Mouse (Mus musculus) T-helper 1 cell (primary cell): ENCODE measurements around the gene Gng13.
"Not testable (repeated sequence)": the region's sequence is repeated elsewhere in the genome, so short reads cannot be mapped to it uniquely, and the experiment has no call there.

ENCODE experiments used
- in situ Hi-C: fragments of 300-600 bp; cut with MboI, MseI; formaldehyde crosslinking; loops from one replicate; pipeline ENCODE4 v1.15.1; 2025; ENCODE audit warnings: high pct_unique_total_duplicates

Gene Gng13

GRCm38 (mm10) chr17:25728009-25728270 is 11.0 kb downstream of the Gng13 start:
- in situ Hi-C loops, result no loop called here

- in situ Hi-C loops, result no loop called here
Measured at GRCm38 (mm10) chr17:25732082-25732481, 15.1 kb downstream of the Gng13 start.

- in situ Hi-C loops, result loop anchor here (5.0 kb wide), 1 partner anchor 67 kb away; no protein-coding TSS in a partner anchor
Measured at GRCm38 (mm10) chr17:25735246-25735645, 18.3 kb downstream of the Gng13 start.

GRCm38 (mm10) chr17:25735745-25736144 is 18.8 kb downstream of the Gng13 start, which contains the start of gene Mslnl:
Gene Mslnl, plus strand, starts transcription at chr17:25736042.
- in situ Hi-C loops, result loop anchor here (5.0 kb wide), 1 partner anchor 67 kb away; no protein-coding TSS in a partner anchor

- in situ Hi-C loops, result loop anchor here (5.0 kb wide), 1 partner anchor 63 kb away; no protein-coding TSS in a partner anchor
Measured at GRCm38 (mm10) chr17:25738861-25739260, 21.9 kb downstream of the Gng13 start.

GRCm38 (mm10) chr17:25741471-25741870 is 24.5 kb downstream of the Gng13 start:
- in situ Hi-C loops, result not testable (repeated sequence)

- in situ Hi-C loops, result no loop called here
Measured at GRCm38 (mm10) chr17:25743831-25744230, 26.9 kb downstream of the Gng13 start.

GRCm38 (mm10) chr17:25744311-25744710 is 27.3 kb downstream of the Gng13 start:
- in situ Hi-C loops, result no loop called here

- in situ Hi-C loops, result no loop called here
Measured at GRCm38 (mm10) chr17:25748238-25748637, 31.3 kb downstream of the Gng13 start.

- in situ Hi-C loops, result no loop called here
Measured at GRCm38 (mm10) chr17:25749314-25749713, 32.3 kb downstream of the Gng13 start.

GRCm38 (mm10) chr17:25751446-25751845 is 34.5 kb downstream of the Gng13 start:
- in situ Hi-C loops, result no loop called here

- in situ Hi-C loops, result no loop called here
Measured at GRCm38 (mm10) chr17:25754241-25754640, 37.3 kb downstream of the Gng13 start, which contains the start of gene Msln. Gene Msln, minus strand, starts transcription at chr17:25754378.

- in situ Hi-C loops, result no loop called here
Measured at GRCm38 (mm10) chr17:25755086-25755485, 38.1 kb downstream of the Gng13 start.

- in situ Hi-C loops, result no loop called here
Measured at GRCm38 (mm10) chr17:25755627-25756377, 38.8 kb downstream of the Gng13 start.

GRCm38 (mm10) chr17:25756378-25757242 is 39.6 kb downstream of the Gng13 start:
- in situ Hi-C loops, result no loop called here

- in situ Hi-C loops, result no loop called here
Measured at GRCm38 (mm10) chr17:25757691-25758090, 40.7 kb downstream of the Gng13 start.

GRCm38 (mm10) chr17:25760148-25760547 is 43.2 kb downstream of the Gng13 start:
- in situ Hi-C loops, result no loop called here

GRCm38 (mm10) chr17:25761561-25761970 is 44.6 kb downstream of the Gng13 start:
- in situ Hi-C loops, result no loop called here

GRCm38 (mm10) chr17:25762591-25762990 is 45.6 kb downstream of the Gng13 start:
- in situ Hi-C loops, result no loop called here

- in situ Hi-C loops, result no loop called here
Measured at GRCm38 (mm10) chr17:25765886-25766285, 48.9 kb downstream of the Gng13 start.
